Mouse (Mus musculus): ENCODE measurements around the gene Eif4e2. TPM values are rescaled to one million over a fixed set of nuclear protein-coding genes. Genes with fewer than 3 reads are reported as not detected.

Eif4e2 gene
- total RNA-seq, 2 experiments from 2014 or later = 54.3 to 61.6 TPM

DNA sequence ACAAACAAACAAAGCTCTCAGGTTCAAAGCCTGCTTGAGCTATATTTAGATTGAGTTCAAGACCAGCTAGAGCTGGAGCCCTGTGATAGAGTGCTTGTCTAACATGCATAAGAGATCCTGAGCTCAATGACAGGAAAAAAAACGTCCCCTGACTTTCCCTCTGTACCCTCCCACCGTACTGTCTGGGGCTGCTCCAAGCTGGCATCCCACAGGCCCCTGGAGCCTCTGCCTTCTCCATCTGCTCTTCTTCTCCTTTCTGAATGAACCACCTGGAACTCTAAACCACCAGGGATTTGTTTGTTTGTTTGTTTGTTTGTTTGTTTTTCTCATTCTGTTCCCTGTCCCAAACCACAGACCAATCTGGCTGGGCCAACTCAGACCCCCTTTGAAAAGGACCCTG, 62.3 kb downstream of the Eif4e2 start:
- intact Hi-C loops (cut with DNase I; ENCODE audit: low total_unique reads) = no loop called here

DNA sequence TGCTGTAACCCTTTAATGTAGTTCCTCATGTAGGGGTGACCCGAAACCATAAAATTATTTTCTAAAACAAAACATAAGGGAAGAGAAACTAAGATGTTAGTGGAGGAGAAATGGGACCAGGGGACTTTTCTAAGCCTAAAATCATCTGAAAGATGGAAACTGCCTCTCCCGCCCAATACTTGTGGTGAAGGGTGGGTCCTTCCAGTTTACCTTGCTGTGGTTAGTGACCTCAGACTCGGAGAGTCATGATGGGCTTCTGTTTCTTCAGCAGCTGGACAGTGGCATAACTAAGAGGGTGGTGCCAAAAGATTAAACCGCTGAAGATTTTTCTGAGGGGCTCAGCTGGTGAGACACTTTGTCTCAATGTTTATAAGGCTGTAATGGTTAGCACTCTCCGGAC, 66.6 kb downstream of the Eif4e2 start:
- intact Hi-C loops (cut with DNase I; ENCODE audit: low total_unique reads) = no loop called here
- DNase-seq = no peak

More for the DNA sequence above, 62.3 kb downstream of the Eif4e2 start:
- DNase-seq = no peak

DNA sequence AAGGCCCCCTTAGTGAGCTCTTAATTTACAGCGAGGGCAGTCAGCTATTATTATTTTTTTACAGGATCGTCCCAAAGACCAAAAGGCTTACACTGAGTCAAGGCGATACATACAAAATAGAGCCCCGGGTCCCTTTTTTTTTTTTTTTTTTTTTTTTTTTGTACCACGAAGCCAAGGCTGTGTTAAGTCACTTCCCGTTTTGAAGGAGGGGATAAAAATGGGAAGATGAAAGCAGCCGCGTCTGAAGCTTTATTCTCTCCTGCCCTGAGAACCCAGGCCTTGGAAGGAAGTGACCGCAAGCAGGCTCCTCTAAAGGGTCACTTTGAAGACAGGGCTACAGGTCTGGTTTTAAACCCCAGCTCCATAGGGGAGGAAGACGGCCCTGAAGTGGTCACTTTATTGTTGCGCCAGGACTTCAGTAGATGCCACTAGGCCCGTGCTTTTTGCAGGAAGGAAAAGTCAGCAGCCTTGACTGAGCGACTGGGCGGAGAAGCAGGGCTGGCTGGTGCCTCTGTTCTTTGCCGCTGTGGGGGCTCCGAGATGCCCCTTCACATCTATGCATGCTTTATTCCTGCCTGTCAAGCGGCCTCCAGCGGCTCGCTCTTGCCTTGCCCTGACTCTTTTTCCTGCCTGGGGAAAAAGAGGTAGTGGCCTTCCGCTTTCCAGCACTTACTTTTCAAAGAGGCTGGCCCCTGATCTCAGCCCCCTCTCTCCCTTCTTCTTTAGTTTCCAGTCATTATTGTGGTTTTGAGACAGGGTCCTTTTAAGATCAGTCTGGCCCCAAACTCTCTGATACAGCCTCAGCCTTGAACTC, 68.1 kb downstream of the Eif4e2 start:
- intact Hi-C loops (cut with DNase I; ENCODE audit: low total_unique reads) = no loop called here
- no peak for DNase-seq

DNA sequence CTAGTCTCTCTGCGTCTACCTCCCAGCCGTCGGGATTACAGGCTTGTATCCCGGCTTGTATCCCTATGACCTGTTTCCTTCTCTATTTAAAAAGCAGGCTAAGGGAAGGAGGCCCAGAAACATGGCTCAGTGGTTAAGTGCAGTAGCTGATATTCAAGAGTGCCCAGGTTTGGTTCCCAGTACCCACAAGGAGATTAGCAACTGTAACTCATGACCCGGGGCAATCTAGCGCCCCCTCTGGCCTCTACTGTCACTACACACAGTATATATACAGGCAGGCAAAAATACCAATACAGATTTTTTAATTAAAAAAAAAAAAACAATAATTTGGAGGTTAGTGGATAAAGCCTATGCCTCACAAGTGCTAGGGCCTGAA, 68.7 kb downstream of the Eif4e2 start:
- no peak for DNase-seq
- intact Hi-C loops (cut with DNase I; ENCODE audit: low total_unique reads) = no loop called here

DNA sequence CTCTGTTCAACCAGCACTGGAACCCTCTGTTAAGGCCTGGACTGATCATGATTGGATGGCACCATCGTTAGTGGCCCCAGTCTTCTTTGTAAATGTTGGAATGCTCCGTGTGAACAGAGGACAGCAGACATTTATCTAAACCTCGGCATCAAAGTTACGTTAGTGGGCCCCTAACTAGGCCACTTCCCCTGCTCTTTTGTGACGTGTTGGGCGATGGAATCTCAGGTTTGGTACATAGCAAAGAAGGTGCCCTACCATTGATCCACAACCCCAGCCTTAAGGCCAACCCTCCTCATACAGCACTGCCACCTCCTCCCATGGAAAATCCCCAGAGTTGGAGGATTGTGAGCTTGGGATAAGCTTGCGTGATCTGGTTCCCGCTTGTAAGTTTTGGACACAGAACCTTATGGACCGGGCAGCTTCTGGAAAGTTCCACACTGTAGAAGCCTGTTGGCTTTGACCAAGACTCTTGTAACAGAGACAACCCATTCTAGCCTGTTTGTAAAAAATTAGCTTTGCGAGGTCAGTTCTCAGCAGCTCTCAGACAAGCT, 69.8 kb downstream of the Eif4e2 start:
- DNase-seq = no peak
- intact Hi-C loops (cut with DNase I; ENCODE audit: low total_unique reads) = no loop called here

GRCm38 (mm10) chr1:87287105-87287504, 73.4 kb downstream of the Eif4e2 start:
- DNase-seq = no peak
- intact Hi-C loops (cut with DNase I; ENCODE audit: low total_unique reads) = no loop called here

Other genes with a start within 250 kb of the Eif4e2 start
- not detected for gene Alppl2, start 124.0 kb upstream of the Eif4e2 start, total RNA-seq (2021)
- gene Alpi, start 112.3 kb upstream of the Eif4e2 start, total RNA-seq (2021) = not detected
- not detected for gene Akp3, start 88.9 kb upstream of the Eif4e2 start, total RNA-seq (2021)
- not detected for gene Ecel1, start 57.4 kb upstream of the Eif4e2 start, total RNA-seq (2021)
- not detected for gene Prss56, start 30.6 kb upstream of the Eif4e2 start, total RNA-seq (2021)
- 1 to 10 TPM; 4.4 to 5.2 TPM for gene Chrnd, start 23.3 kb upstream of the Eif4e2 start, total RNA-seq (2021)
- gene Chrng, start 9.3 kb upstream of the Eif4e2 start, total RNA-seq (2021) = 1 to 10 TPM; 1.5 to 1.7 TPM
- 10 to 100 TPM in 1 of 2 experiments, 1 to 10 TPM in 1; 5.8 to 14.6 TPM for gene Efhd1, start 50.4 kb downstream of the Eif4e2 start, total RNA-seq (2021)
- gene Gigyf2, start 113.1 kb downstream of the Eif4e2 start, total RNA-seq (2021) = 10 to 100 TPM; 32.3 to 36.5 TPM
- not detected for gene Kcnj13, start 180.8 kb downstream of the Eif4e2 start, total RNA-seq (2021)